Mouse (Mus musculus): ENCODE results near the gene Pax7. TPM values are rescaled to one million over a fixed set of nuclear protein-coding genes. Genes with fewer than 3 reads are reported as not detected.

Pax7 gene
- polyA plus RNA-seq, 1 experiment from 2014 or later = 0.08 TPM

GRCm38 (mm10) chr4:139843456-139843855 is 10.1 kb upstream of the Pax7 start:
- Histone ChIP-seq H3K36me3 (no peaks in the 10 kb centered on the region), H3K27me3 (peaks cover 44% of the 10 kb centered on the region; the same call in 1 of the 2 replicates), H3K9ac (replicated peaks) (no peak overlapping the region), H3K4me2 (replicated peaks) (no peak overlapping the region), H3K27ac (replicated peaks) (no peak overlapping the region), H3K9me3 (no peaks in the 10 kb centered on the region), H3K4me3 (no peak overlapping the region), H3K4me1 (no peaks in the 10 kb centered on the region)
- 24% methylated on average over 7 of the region's 7 CpGs for WGBS
- no peak for ATAC-seq (replicated peaks)

- H3K36me3 ChIP-seq = no peaks in the 10 kb centered on the region
- no peaks in the 10 kb centered on the region for H3K9me3 ChIP-seq
- no peaks in the 10 kb centered on the region for H3K4me1 ChIP-seq
- no peak overlapping the region for H3K4me3 ChIP-seq
- no peak for ATAC-seq (replicated peaks)
- 73% methylated on average over 7 of the region's 7 CpGs for WGBS
- no peak overlapping the region for H3K4me2 ChIP-seq (replicated peaks)
- H3K9ac ChIP-seq (replicated peaks) = no peak overlapping the region
- peaks cover 46% of the 10 kb centered on the region for H3K27me3 ChIP-seq
- H3K27ac ChIP-seq (replicated peaks) = no peak overlapping the region
These were observed 9.6 kb upstream of the Pax7 start for GRCm38 (mm10) chr4:139842919-139843318.

- ATAC-seq (replicated peaks) = no peak
- no peaks in the 10 kb centered on the region for H3K36me3 ChIP-seq
- WGBS = 30% methylated on average over 9 of the region's 9 CpGs
- H3K4me3 ChIP-seq = no peak overlapping the region
- no peaks in the 10 kb centered on the region for H3K9me3 ChIP-seq
- H3K9ac ChIP-seq (replicated peaks) = no peak overlapping the region
- no peak overlapping the region for H3K27ac ChIP-seq (replicated peaks)
- H3K4me2 ChIP-seq (replicated peaks) = no peak overlapping the region
- peaks cover 62% of the 10 kb centered on the region for H3K27me3 ChIP-seq
- H3K4me1 ChIP-seq = no peaks in the 10 kb centered on the region
These were observed 7.7 kb upstream of the Pax7 start for GRCm38 (mm10) chr4:139840939-139841500.

GRCm38 (mm10) chr4:139840442-139840841 is 7.1 kb upstream of the Pax7 start:
- no peak overlapping the region for H3K4me3 ChIP-seq
- H3K9ac ChIP-seq (replicated peaks) = no peak overlapping the region
- no peak overlapping the region for H3K27ac ChIP-seq (replicated peaks)
- H3K4me2 ChIP-seq (replicated peaks) = no peak overlapping the region
- H3K36me3 ChIP-seq = no peaks in the 10 kb centered on the region
- peaks cover 68% of the 10 kb centered on the region for H3K27me3 ChIP-seq
- WGBS = 70% methylated on average over 4 of the region's 4 CpGs
- no peak for ATAC-seq (replicated peaks)
- H3K9me3 ChIP-seq = no peaks in the 10 kb centered on the region
- H3K4me1 ChIP-seq = no peaks in the 10 kb centered on the region

GRCm38 (mm10) chr4:139836681-139837080 is 3.4 kb upstream of the Pax7 start:
- no peak for ATAC-seq (replicated peaks)
- Histone ChIP-seq H3K27me3 (peaks cover 89% of the 10 kb centered on the region), H3K4me1 (peaks cover 15% of the 10 kb centered on the region), H3K9me3 (no peaks in the 10 kb centered on the region), H3K9ac (replicated peaks) (no peak overlapping the region), H3K4me2 (replicated peaks) (no peak overlapping the region), H3K4me3 (no peak overlapping the region), H3K27ac (replicated peaks) (no peak overlapping the region), H3K36me3 (no peaks in the 10 kb centered on the region)
- WGBS = 7% methylated on average over 5 of the region's 5 CpGs

- Histone ChIP-seq H3K4me1 (peaks cover 18% of the 10 kb centered on the region), H3K27ac (replicated peaks) (no peak overlapping the region), H3K27me3 (peaks cover 92% of the 10 kb centered on the region), H3K9ac (replicated peaks) (no peak overlapping the region), H3K4me3 (no peak overlapping the region), H3K9me3 (no peaks in the 10 kb centered on the region), H3K4me2 (replicated peaks) (no peak overlapping the region), H3K36me3 (no peaks in the 10 kb centered on the region)
- WGBS = 5% methylated on average over 8 of the region's 8 CpGs
- ATAC-seq (replicated peaks) = no peak
These were observed 2.9 kb upstream of the Pax7 start for GRCm38 (mm10) chr4:139836196-139836595.

- no peak overlapping the region for H3K4me2 ChIP-seq (replicated peaks)
- no peak overlapping the region for H3K4me3 ChIP-seq
- peaks cover 18% of the 10 kb centered on the region for H3K4me1 ChIP-seq
- H3K27ac ChIP-seq (replicated peaks) = no peak overlapping the region
- peaks cover 96% of the 10 kb centered on the region for H3K27me3 ChIP-seq
- no peaks in the 10 kb centered on the region for H3K9me3 ChIP-seq
- no peak overlapping the region for H3K9ac ChIP-seq (replicated peaks)
- ATAC-seq (replicated peaks) = no peak
- H3K36me3 ChIP-seq = no peaks in the 10 kb centered on the region
- 6% methylated on average over 17 of the region's 17 CpGs for WGBS
These were observed 581 bp upstream of the Pax7 start for GRCm38 (mm10) chr4:139833817-139834401.

- Histone ChIP-seq H3K27ac (replicated peaks) (no peak overlapping the region), H3K9ac (replicated peaks) (no peak overlapping the region), H3K4me1 (peaks cover 26% of the 10 kb centered on the region), H3K4me2 (replicated peaks) (peak overlapping the region; percentile 7; the same call in 1 of the 2 replicates), H3K9me3 (no peaks in the 10 kb centered on the region), H3K27me3 (peaks cover 96% of the 10 kb centered on the region), H3K4me3 (0 out of 2 replicates have a peak overlapping the region, but pooled peaks have one; percentile 18), H3K36me3 (no peaks in the 10 kb centered on the region)
- under 1% methylated on average over 52 of the region's 55 CpGs for WGBS
- no peak for ATAC-seq (replicated peaks)
These were observed 870 bp downstream of the Pax7 start for GRCm38 (mm10) chr4:139832281-139833035.

- peaks cover 97% of the 10 kb centered on the region for H3K27me3 ChIP-seq
- H3K27ac ChIP-seq (replicated peaks) = no peak overlapping the region
- H3K4me1 ChIP-seq = peaks cover 26% of the 10 kb centered on the region
- ATAC-seq (replicated peaks) = no peak
- H3K9ac ChIP-seq (replicated peaks) = no peak overlapping the region
- no peak overlapping the region for H3K4me2 ChIP-seq (replicated peaks)
- under 1% methylated on average over 57 of the region's 57 CpGs for WGBS
- 0 out of 2 replicates have a peak overlapping the region, but pooled peaks have one; percentile 8 for H3K4me3 ChIP-seq
- H3K9me3 ChIP-seq = no peaks in the 10 kb centered on the region
- H3K36me3 ChIP-seq = no peaks in the 10 kb centered on the region
These were observed 1.7 kb downstream of the Pax7 start for GRCm38 (mm10) chr4:139831501-139832230.

- Histone ChIP-seq H3K4me1 (peaks cover 26% of the 10 kb centered on the region), H3K9me3 (no peaks in the 10 kb centered on the region), H3K9ac (replicated peaks) (no peak overlapping the region), H3K36me3 (no peaks in the 10 kb centered on the region), H3K27me3 (peaks cover 99% of the 10 kb centered on the region), H3K4me3 (no peak overlapping the region), H3K4me2 (replicated peaks) (no peak overlapping the region), H3K27ac (replicated peaks) (no peak overlapping the region)
- no peak for ATAC-seq (replicated peaks)
- 3% methylated on average over 24 of the region's 24 CpGs for whole genome bisulfite sequencing
These were observed 2.5 kb downstream of the Pax7 start for GRCm38 (mm10) chr4:139830581-139831387.

GRCm38 (mm10) chr4:139830053-139830452 is 3.3 kb downstream of the Pax7 start:
- ATAC-seq (replicated peaks) = no peak
- Histone ChIP-seq H3K36me3 (no peaks in the 10 kb centered on the region), H3K27ac (replicated peaks) (no peak overlapping the region), H3K4me2 (replicated peaks) (no peak overlapping the region), H3K9me3 (no peaks in the 10 kb centered on the region), H3K4me3 (no peak overlapping the region), H3K4me1 (peaks cover 26% of the 10 kb centered on the region), H3K27me3 (peaks cover 99% of the 10 kb centered on the region), H3K9ac (replicated peaks) (no peak overlapping the region)
- 3% methylated on average over 14 of the region's 14 CpGs for WGBS
